Mouse (Mus musculus) adrenal gland (tissue): ENCODE measurements around the gene 9930022D16Rik.

Source experiments
- intact Hi-C: fragments of 180-260 bp; cut with DNase I; formaldehyde crosslinking; loops from one replicate; pipeline ENCODE4 v1.15.1; 2025

The 9930022D16Rik gene

GRCm38 (mm10) chr11:109414802-109415201, 1.1 kb downstream of the 9930022D16Rik start:
- intact Hi-C loops, result loop anchor here (5.0 kb wide), 1 partner anchor 38 kb away; no protein-coding TSS in a partner anchor

GRCm38 (mm10) chr11:109416709-109417420, 3.1 kb downstream of the 9930022D16Rik start:
- intact Hi-C loops, result loop anchor here (5.0 kb wide), 1 partner anchor 40 kb away; no protein-coding TSS in a partner anchor

- intact Hi-C loops, result loop anchor here (5.0 kb wide), 1 partner anchor 40 kb away; no protein-coding TSS in a partner anchor
Observed at GRCm38 (mm10) chr11:109417472-109418040, 3.8 kb downstream of the 9930022D16Rik start.

- intact Hi-C loops, result loop anchor here (5.0 kb wide), 1 partner anchor 42 kb away; no protein-coding TSS in a partner anchor
Observed at GRCm38 (mm10) chr11:109419461-109419860, 5.7 kb downstream of the 9930022D16Rik start.

GRCm38 (mm10) chr11:109419961-109420566, 6.3 kb downstream of the 9930022D16Rik start:
- intact Hi-C loops, result loop anchor here (5.0 kb wide), 1 partner anchor 43 kb away; no protein-coding TSS in a partner anchor

- intact Hi-C loops, result no loop called here
Observed at GRCm38 (mm10) chr11:109420567-109420962, 6.8 kb downstream of the 9930022D16Rik start.

- intact Hi-C loops, result no loop called here
Observed at GRCm38 (mm10) chr11:109421205-109421604, 7.5 kb downstream of the 9930022D16Rik start.

- intact Hi-C loops, result no loop called here
Observed at GRCm38 (mm10) chr11:109422263-109422662, 8.5 kb downstream of the 9930022D16Rik start.

- intact Hi-C loops, result no loop called here
Observed at GRCm38 (mm10) chr11:109423294-109423693, 9.6 kb downstream of the 9930022D16Rik start.

GRCm38 (mm10) chr11:109425392-109426271, 11.9 kb downstream of the 9930022D16Rik start, which contains the start of gene Amz2:
Gene Amz2, plus strand, starts transcription at chr11:109425946.
- intact Hi-C loops, result loop anchor here (2.0 to 5.0 kb wide), 2 partner anchors 93 to 108 kb away; no protein-coding TSS in a partner anchor

- intact Hi-C loops, result loop anchor here (5.0 kb wide), 1 partner anchor 109 kb away; no protein-coding TSS in a partner anchor
Observed at GRCm38 (mm10) chr11:109426272-109426586, 12.5 kb downstream of the 9930022D16Rik start.

GRCm38 (mm10) chr11:109427353-109427752, 13.6 kb downstream of the 9930022D16Rik start:
- intact Hi-C loops, result loop anchor here (5.0 kb wide), 1 partner anchor 110 kb away; no protein-coding TSS in a partner anchor

GRCm38 (mm10) chr11:109434233-109434798, 20.6 kb downstream of the 9930022D16Rik start:
- intact Hi-C loops, result no loop called here

GRCm38 (mm10) chr11:109436889-109437288, 23.2 kb downstream of the 9930022D16Rik start:
- intact Hi-C loops, result no loop called here

- intact Hi-C loops, result no loop called here
Observed at GRCm38 (mm10) chr11:109439209-109439608, 25.5 kb downstream of the 9930022D16Rik start.

- intact Hi-C loops, result loop anchor here (5.0 to 10.0 kb wide), 3 partner anchors 108 to 198 kb away; partner anchors contain the start of gene Wipi1
Observed at GRCm38 (mm10) chr11:109439829-109440340, 26.2 kb downstream of the 9930022D16Rik start.

- intact Hi-C loops, result loop anchor here (5.0 to 10.0 kb wide), 3 partner anchors 108 to 198 kb away; partner anchors contain the start of gene Wipi1
Observed at GRCm38 (mm10) chr11:109440641-109441040, 26.9 kb downstream of the 9930022D16Rik start.

- intact Hi-C loops, result loop anchor here (5.0 to 10.0 kb wide), 3 partner anchors 109 to 199 kb away; partner anchors contain the start of gene Wipi1
Observed at GRCm38 (mm10) chr11:109441119-109441518, 27.4 kb downstream of the 9930022D16Rik start.

- intact Hi-C loops, result loop anchor here (5.0 to 10.0 kb wide), 3 partner anchors 110 to 200 kb away; partner anchors contain the start of gene Wipi1
Observed at GRCm38 (mm10) chr11:109442166-109442730, 28.5 kb downstream of the 9930022D16Rik start.
